11 mouse cellular contexts compared by ENCODE assay signal in genomic region chr10:97801448-97802265, GRCm38 (mm10).
A peak's percentile ranks its signal among the peaks of the same experiment; 100 is the strongest.
DNase-seq lines count a peak whose midpoint lies in the region; ATAC-seq and TF ChIP-seq lines count a peak whose summit lies in the region.
"Had no signal": no experiment of that assay in that cellular context is flagged by ENCODE, and none has a peak within 500 bp of the region (broad histone marks: within the 10 kb centered on the region; RNA-seq: fewer than 3 reads in every experiment).

No protein-coding gene starts in this region.

- no peaks in the 10 kb centered on the region for H3K27me3 ChIP-seq in embryonic facial prominence, embryonic 10.5 days (replicated peaks; ENCODE audit: low read depth, poor library complexity, severe bottlenecking)
- H3K27me3 ChIP-seq in forebrain, embryonic 14.5 days (replicated peaks; ENCODE audit: control insufficient read depth, insufficient read depth, low read length) = no peaks in the 10 kb centered on the region

- H3K36me3 ChIP-seq in embryonic facial prominence, embryonic 10.5 days (replicated peaks) = no peaks in the 10 kb centered on the region
- no peaks in the 10 kb centered on the region for H3K36me3 ChIP-seq in forebrain, embryonic 14.5 days (ENCODE audit: control insufficient read depth, insufficient read depth, low read length)

- peaks cover 7% of the 10 kb centered on the region; the same call in 1 of the 2 replicates for H3K4me1 ChIP-seq in embryonic facial prominence, embryonic 10.5 days
- 0 out of 2 replicates have a peak, but pooled peaks cover 5% of the 10 kb centered on the region for H3K4me1 ChIP-seq in forebrain, embryonic 14.5 days (ENCODE audit: control insufficient read depth, insufficient read depth, low read length)

- peak overlapping the region; percentile 62 for H3K27ac ChIP-seq in layer of hippocampus, adult 2 months
- no peak overlapping the region for H3K27ac ChIP-seq in embryonic facial prominence, embryonic 10.5 days (replicated peaks)
- H3K27ac ChIP-seq in forebrain, embryonic 14.5 days (ENCODE audit: low read depth, low read length) = no peak overlapping the region

- 57% methylated on average over 9 of the region's 9 CpGs for WGBS in embryonic facial prominence, embryonic 10.5 days
- WGBS in forebrain, embryonic 14.5 days = 22% methylated on average over 9 of the region's 9 CpGs

- DNase-seq in layer of hippocampus, adult 2 months (ENCODE audit: low spot score in 2 of 2) = peak in 1 of 2 experiments; percentile 27
- DNase-seq in layer of hippocampus, adult 9-10 months (ENCODE audit: low spot score) = no peak
- peak; percentile 11 for DNase-seq in embryonic facial prominence, embryonic 10.5 days (ENCODE audit: low spot score)
- DNase-seq in forebrain, embryonic 14.5 days (ENCODE audit: low spot score) = peak; percentile 72
- peak; percentile 29 for DNase-seq in mesoderm, embryonic 11.5 days (ENCODE audit: low read depth, low spot score)
- no peak for DNase-seq in cerebellum, postnatal 25 days
- DNase-seq in adrenal gland, postnatal 10 days = no peak
- DNase-seq in thymus, postnatal 4 days = no peak
- DNase-seq: cerebellum, adult 8-10 months; gastrocnemius, postnatal 10 days; kidney, adult 11 months had no signal

- no peaks in the 10 kb centered on the region for H3K9me3 ChIP-seq in embryonic facial prominence, embryonic 10.5 days
- H3K9me3 ChIP-seq in forebrain, embryonic 14.5 days (replicated peaks; ENCODE audit: control insufficient read depth, low read length) = no peaks in the 10 kb centered on the region

- peak; percentile 82 for ATAC-seq in forebrain, embryonic 14.5 days

- no peak overlapping the region for H3K4me3 ChIP-seq in layer of hippocampus, adult 2 months
- no peak overlapping the region for H3K4me3 ChIP-seq in embryonic facial prominence, embryonic 10.5 days
- no peak overlapping the region for H3K4me3 ChIP-seq in forebrain, embryonic 14.5 days (ENCODE audit: low read depth, low read length)

- no peak for TF ChIP-seq CTCF in layer of hippocampus, adult 2 months (conservative IDR thresholded peaks at IDR 0.05)

- H3K9ac ChIP-seq in forebrain, embryonic 14.5 days (ENCODE audit: low read length) = no peak overlapping the region

- H3K4me2 ChIP-seq in forebrain, embryonic 14.5 days (ENCODE audit: low read length) = no peak overlapping the region

Comparison
In these comparisons a context has a peak if more than half of its experiments do, and no peak if none do; other contexts are left out.
1. DNase-seq: peak in embryonic facial prominence, embryonic 10.5 days (single experiment), forebrain, embryonic 14.5 days (single experiment) and mesoderm, embryonic 11.5 days (single experiment); none in layer of hippocampus, adult 9-10 months (single experiment), cerebellum, postnatal 25 days (0 of 2), adrenal gland, postnatal 10 days (single experiment) and thymus, postnatal 4 days (single experiment).